Mouse (Mus musculus) embryo, embryonic 11.5 days (tissue): ENCODE data around the gene Smo.

Experiments used
- DNase-seq: peaks from one replicate; pipeline ENCODE4 v3.0.0-alpha.2; 2012; ENCODE audit warnings: low read depth, low spot score

Gene Smo

GRCm38 (mm10) chr6:29774161-29774560 lies 38.9 kb downstream of the Smo start:
- DNase-seq: no peak

GRCm38 (mm10) chr6:29775609-29776008 lies 40.3 kb downstream of the Smo start:
- no peak for DNase-seq

- DNase-seq: no peak
Observed at GRCm38 (mm10) chr6:29776542-29777237, 41.4 kb downstream of the Smo start.

DNA sequence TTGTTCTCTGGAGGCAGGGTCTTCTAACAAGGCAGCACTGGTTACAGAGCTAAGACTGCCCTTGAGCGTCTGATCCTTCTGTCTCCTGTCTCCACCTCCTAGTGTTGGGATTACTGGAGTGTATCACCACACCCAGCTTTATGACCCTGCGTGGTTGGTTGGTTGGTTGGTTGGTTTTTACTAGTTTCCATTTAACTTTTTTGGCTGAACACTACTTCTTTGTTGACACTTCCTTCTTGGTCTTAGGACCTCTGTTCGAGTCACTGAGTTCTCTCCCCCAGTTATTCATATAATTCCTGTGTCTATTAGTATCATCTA lies 41.9 kb downstream of the Smo start:
- DNase-seq: no peak

DNA sequence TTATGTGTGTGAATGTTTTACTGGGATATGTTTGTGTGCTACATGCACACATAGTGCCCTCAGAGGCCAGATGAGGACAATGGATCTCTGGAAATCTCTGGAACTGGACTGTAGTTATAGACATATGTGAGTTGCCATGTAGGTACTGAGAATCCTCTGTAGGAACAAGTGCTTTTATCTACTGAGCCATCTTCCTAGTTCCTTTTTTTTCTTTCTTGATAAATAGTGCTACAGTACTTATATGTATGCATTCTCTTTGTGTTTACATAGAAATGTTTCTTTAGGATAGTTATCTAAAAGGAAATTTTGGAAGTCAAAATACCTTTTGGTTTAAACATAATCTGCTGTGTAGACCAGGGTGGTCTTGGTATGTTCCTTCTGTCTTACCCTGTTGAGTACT lies 44.8 kb downstream of the Smo start:
- no peak for DNase-seq

DNA sequence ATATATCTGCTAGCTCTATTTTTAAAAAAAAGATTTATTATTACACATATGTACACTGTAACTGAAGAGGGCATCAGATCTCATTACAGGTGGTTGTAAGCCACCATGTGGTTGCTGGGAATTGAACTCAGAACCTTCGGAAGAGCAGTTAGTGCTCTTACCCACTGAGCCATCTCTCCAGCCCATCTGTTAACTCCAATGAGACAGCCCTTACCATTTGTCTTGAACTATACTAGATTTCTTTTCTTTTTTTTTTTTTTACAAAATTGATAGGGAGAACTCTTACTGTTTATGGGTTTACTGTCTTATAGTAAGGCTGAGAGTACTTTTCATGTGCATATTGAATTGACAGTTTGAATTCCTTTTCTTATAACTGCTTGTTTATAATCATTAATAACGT lies 45.3 kb downstream of the Smo start:
- no peak for DNase-seq

DNA sequence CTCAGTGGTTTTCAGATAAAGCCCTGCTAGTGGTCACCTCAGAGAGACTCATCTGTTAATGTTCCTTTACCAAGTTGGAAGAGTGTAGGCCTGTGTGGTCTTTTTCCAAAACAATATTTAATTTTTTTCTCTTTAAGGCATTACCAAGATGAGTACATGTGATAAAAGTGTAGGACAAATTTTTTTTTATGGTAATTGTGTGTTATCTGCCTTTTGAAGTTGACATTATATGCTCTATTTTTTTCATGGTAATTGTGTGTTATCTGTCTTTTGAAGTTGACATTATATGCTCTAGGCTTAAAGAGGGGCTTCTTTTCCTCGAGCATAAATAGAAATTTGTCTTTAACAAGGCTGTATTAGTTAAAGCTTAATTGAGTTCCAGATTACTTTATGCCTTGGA lies 46.9 kb downstream of the Smo start:
- DNase-seq: no peak

GRCm38 (mm10) chr6:29783960-29784359 lies 48.7 kb downstream of the Smo start:
- DNase-seq: no peak

- no peak for DNase-seq
Observed at GRCm38 (mm10) chr6:29784413-29785021, 49.2 kb downstream of the Smo start.

- DNase-seq: no peak
Observed at GRCm38 (mm10) chr6:29785759-29786158, 50.5 kb downstream of the Smo start.

GRCm38 (mm10) chr6:29788779-29789350 lies 53.6 kb downstream of the Smo start:
- DNase-seq: no peak

- no peak for DNase-seq
Observed at GRCm38 (mm10) chr6:29790014-29790698, 54.9 kb downstream of the Smo start.

DNA sequence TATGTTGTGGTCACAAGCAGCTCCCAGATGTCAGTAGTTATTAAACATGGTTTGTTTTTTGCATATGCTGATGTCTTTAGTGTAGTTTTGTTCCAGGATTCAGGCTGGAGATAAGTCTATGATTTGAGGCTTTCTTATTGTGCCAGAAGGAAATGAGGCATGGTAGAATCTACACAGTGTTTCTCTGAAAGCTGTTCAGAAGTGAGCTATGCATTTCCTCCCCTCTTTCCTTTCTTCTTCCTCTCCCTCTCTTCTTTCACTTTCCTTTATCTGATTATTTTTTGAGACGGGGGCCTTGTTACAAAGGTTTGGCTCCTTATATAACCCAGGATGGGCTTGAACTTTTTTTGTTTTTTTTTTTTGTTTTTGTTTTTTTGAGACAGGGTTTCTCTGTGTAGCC lies 58.2 kb downstream of the Smo start:
- DNase-seq: no peak

DNA sequence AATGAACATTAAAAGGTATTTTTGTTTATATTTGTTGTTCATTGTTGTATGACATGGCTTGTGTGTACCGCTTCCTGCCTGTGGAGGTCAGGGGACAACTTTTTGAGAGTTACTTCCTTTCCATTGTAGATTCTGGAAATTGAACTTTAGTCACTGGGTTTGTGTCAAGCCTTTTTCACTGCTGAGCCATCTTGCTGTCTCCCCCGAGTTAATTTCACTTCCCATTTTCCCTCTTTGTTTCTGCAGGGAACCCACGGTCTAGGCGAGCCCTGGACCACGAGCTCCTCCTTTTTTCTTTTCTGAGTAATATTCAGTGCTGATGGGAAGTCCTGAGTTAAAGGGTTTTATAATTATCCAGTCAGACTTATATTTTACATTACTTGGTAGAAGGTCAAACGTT lies 59.3 kb downstream of the Smo start:
- no peak for DNase-seq

DNA sequence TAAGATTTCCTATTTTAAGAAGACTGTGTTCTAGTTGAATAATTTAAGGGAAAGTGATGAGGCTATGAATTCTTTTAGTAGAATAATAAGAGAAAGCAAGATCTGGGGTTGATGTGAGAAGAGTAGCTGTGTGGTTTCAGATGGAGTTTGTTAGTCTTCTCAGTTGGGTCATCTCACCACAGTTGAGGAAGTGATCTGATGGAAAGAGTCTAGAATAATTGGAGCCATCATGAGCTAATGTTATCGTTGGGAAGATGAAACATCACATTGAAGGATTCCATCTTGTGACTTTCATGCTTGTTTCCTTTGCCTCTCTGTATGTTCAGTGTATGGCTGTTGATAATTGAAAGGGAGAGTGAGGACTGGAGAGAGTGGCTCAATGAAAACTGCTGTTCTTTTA lies 67.7 kb downstream of the Smo start:
- DNase-seq: no peak

GRCm38 (mm10) chr6:29804006-29804405 lies 68.7 kb downstream of the Smo start:
- DNase-seq: no peak

DNA sequence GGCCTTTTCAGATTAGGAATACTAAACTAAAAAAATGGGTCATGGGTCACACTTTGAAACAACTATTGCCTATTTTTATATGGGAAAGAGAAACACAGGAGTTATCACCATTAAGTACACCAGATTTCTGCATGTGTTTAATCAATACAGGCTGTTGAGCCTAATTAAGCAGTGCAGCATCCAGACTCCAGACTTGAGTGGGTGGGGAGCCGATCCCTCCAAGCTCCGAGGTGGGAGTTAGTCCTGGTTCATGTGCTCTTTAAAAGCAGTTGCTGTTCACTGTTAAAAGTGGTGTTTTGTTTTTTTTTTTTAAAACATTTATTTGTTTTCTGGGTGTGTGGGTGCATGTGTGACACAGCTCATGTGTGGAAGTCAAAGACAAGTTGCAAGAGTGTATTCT lies 70.1 kb downstream of the Smo start:
- DNase-seq: no peak
